Mouse (Mus musculus): ENCODE measurements around the gene Gm14214.

GRCm38 (mm10) chr2:154757691-154758090, 12.1 kb downstream of the Gm14214 start:
- TF ChIP-seq CTCF (conservative IDR thresholded peaks at IDR 0.05; ENCODE audit: insufficient read depth, insufficient read length, low read depth, low read length) = no peak
- no peak for TF ChIP-seq POLR2A (IDR thresholded peaks at IDR 0.05; ENCODE audit: low read depth, low read length)
